Mouse (Mus musculus) mammary gland, adult 2 months (tissue): ENCODE results near the gene Tubb4a. TPM values are rescaled to one million over a fixed set of nuclear protein-coding genes. Genes with fewer than 3 reads are reported as not detected.

ENCODE experiments used
- polyA plus RNA-seq: library from polyadenylated mRNA; depleted of rRNA; stranded (reverse); fragments of >200 nt; gene quantifications from 2 replicates; pipeline ENCODE4 v1.2.3, GENCODE M21; 2012; ENCODE audit warnings: low replicate concordance; rRNA removed

Tubb4a gene
- polyA plus RNA-seq = 8.4 and 9.2 TPM in 2 replicates

DNA sequence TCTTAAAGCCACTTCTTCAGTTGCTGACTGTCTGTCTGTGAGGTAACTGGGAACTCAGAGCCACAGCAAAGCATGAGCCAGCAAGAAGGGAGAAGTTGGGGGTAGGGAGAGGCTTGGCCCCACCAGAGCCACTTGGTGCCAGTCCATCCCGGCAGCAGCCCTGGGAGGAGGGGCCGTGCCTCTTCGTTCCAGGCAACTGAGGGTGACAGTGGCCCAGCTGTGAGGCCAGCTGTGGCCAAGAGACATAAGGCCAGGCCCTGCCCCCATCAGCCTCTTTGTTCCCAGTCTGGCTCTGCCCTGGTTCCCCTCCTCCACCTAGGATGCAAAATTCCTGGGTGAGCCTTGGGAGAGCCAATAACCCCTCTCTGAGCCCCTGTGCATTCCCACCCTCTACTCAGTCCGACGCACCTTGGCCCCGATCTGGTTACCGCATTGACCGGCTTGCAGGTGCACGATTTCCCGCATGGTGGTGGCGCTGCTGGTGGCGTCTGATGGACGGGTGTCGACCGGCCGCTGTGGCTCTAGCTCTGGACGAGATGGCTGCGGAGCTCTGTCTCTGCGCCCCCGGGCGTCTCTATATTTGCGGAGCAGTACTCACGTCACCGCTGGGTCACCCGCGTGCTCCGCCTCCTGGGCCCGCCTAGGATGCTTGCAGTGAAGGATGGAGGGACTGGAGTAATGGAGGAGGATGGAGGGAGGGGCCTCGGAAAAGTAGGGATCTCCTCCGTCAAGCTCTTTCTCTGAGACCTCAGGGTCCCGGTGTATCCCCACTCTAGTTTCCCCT, at the start of gene Tubb4a:
TSS of gene Tubb4a (minus strand) at position 734 of the 784 bp plus-strand sequence.

DNA sequence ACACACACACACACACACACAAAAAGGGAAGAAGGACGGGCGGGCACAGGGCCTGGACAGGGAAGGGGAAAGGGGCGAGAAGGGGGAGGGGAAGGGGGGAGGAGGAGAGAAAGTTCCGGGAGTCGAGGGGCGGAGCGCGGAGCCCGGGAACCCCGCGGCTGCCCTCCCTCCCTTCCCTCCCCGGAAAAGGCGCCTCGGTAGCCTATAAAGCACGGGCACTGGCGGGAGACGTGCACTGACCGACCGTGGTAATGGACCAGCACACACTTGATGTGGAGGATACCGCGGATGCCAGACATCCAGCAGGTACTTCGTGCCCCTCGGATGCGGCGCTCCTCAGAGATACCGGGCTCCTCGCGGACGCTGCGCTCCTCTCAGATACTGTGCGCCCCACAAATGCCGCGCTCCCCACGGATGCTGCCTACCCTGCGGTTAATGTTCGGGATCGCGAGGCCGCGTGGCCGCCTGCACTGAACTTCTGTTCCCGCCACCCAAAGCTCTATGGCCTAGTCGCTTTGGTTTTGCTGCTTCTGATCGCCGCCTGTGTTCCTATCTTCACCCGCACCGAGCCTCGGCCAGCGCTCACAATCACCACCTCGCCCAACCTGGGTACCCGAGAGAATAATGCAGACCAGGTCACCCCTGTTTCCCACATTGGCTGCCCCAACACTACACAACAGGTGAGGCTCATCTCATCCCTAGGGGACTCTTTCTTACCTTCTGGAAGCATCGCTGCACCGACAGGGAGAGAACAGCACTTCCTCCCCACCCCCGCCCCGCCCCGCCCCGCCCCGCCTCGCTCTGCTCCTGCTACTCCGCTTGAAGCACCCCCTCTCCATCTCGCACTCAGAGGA, 17.8 kb upstream of the Tubb4a start, which contains the start of gene Tnfsf9:
TSS of gene Tnfsf9 (plus strand) at position 145 of the 854 bp plus-strand sequence.

DNA sequence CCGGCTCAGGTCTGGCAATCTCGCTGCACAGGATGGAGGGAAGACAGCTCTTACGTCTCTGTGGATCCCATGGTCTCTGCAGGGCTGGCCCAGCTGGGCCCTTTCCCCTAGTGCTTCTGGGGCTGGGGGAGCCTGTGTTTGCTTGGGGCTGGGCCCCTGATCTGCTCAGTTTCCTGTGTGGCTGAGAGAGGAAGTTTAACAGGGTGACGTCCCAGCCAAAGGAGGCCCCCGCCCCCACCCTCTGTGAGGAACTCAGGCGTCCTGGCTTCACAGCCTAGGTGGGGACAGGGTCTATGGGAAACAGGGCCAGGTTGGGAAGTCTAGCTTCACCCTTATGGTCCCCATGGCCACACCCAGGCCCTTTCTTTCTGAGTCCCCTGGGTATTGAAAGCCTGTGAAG, 9.2 kb downstream of the Tubb4a start, which contains the start of gene Dennd1c:
TSS of gene Dennd1c (minus strand) at position 179 of the 400 bp plus-strand sequence.

DNA sequence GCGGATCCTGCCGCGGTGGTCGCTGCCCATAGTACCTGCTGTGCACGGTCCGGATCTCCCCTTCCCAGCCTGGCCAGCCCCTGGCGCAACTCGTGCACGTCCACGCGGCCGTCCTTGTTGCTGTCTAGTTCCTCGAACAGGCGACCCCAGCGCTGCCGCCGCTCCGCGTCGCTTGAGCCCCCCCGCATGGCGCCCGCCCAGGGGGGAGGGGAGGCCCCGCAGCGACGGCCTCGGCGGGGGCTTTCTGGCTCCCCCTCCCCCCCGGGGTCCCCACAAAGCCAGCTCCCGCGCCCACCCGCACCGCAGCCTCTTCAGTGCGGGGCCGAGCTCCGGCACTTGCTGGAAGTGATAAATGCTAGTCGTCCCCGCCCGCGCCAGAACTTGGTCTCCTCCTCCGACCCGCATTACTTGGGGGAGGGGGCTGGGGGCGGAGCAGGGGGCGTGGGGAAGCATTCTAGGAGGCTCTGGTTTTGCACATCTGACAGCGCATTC, 28.1 kb downstream of the Tubb4a start, which contains the start of gene Slc25a23:
TSS of gene Slc25a23 (minus strand) at position 378 of the 492 bp plus-strand sequence.

DNA sequence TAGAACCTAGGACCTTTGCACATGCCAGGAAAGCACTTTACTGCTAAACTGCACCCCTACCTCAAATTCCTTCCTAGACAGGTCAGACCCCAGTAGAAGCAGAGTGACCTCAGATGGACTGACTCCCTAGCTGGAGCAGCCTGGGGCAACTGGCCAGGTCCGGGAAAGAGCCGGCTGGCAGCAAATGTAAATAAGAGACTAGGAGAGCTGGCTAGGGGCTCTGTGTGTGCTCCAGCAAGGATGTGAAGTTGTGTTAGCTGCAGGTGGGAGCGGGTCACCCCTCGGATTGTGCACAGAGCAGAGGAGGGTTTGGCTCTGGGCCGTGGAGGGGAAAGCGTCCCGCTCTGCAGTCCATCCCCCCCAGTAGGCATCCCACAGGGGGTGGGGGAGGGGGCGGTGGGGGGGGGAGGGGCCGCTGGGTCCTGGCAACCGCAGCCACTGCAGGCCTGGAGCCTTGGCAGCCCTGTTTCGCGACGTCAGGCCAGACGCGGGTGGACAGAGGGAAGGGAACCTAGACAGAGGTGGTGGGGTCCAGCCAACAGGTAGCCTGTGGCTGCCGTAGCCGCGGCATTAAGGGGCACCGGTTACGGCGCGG, 28.6 kb downstream of the Tubb4a start, which contains the start of gene Crb3:
TSS of gene Crb3 (plus strand) at position 215 of the 595 bp plus-strand sequence.

DNA sequence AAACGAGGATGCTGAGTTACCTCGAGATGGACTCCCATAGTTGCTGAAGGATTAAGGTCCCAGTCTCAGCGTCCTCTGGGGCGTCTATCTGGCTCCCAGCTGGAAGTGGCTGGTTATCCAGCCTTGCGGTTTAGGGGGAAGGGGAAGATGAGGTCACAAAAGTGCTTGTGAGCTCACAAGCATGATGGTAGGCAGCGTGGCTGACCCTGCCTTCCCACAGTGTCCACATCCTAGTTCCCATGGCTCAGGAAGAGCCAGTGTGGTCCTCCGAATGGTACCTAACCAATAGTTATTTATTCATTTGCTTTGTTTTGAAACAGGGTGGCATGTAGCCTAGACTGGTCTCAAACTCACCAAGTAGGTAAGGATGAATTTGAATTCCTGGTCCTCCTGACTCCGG, 46.0 kb downstream of the Tubb4a start, which contains the start of gene Slc25a41:
TSS of gene Slc25a41 (minus strand) at position 101 of the 400 bp plus-strand sequence.

DNA sequence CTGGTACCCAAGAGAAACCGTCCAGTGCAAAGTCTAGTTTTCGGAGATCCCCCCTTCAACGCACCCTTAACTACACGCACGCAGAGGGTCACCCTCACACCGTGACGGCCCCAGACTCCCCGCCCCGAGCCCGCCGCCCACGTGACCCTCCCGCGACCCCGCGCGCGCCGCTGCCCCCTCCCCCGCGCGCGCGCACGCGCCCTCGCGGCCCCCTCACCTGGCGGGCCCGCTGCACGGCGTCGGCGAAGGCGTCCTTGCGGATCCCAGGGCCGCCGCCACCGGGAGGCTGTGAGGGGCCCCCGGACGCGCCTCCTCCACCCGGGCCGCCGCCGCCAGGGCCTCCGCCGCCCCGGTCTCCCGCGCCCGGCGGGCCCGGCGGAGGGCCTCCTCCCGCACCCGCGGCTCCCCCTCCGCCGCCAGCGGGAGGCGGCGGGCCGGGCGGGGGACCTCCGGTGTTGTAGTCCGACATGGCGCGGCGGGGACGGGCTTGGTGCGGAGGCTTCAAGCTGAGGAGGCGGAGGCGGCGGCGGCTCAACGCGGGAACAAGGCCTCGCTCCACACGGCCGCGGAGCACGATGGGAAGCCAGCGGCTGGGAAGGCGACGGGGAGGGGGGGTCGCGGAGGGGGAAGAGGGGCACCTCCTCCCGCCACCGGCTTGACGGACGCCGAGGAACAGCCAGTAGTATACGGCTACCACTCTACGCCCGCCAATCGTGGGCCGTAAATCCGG, 56.5 kb downstream of the Tubb4a start, which contains the start of gene Khsrp:
TSS of gene Khsrp (minus strand) at position 592 of the 730 bp plus-strand sequence.

Other genes starting within 250 kb of the Tubb4a start
- gene Acsbg2, start 213.3 kb downstream of the Tubb4a start, polyA plus RNA-seq = not detected in 2 replicates
- 0.05 and 0.06 TPM in 2 replicates for gene 1700061G19Rik, start 212.3 kb downstream of the Tubb4a start, polyA plus RNA-seq
- gene Mllt1, start 152.4 kb downstream of the Tubb4a start, polyA plus RNA-seq = 47.6 and 68.7 TPM in 2 replicates
- 3.9 TPM in 1 of 2 replicates, not detected in the other for gene Acer1, start 105.7 kb downstream of the Tubb4a start, polyA plus RNA-seq
- 160 and 224 TPM in 2 replicates for gene Clpp, start 97.5 kb downstream of the Tubb4a start, polyA plus RNA-seq
- 32.5 and 38.7 TPM in 2 replicates for gene Alkbh7, start 90.4 kb downstream of the Tubb4a start, polyA plus RNA-seq
- not detected in 2 replicates for gene Pspn, start 87.8 kb downstream of the Tubb4a start, polyA plus RNA-seq
- gene Gtf2f1, start 76.5 kb downstream of the Tubb4a start, polyA plus RNA-seq = 18.7 and 24.6 TPM in 2 replicates
- gene Gm17949, start 76.3 kb downstream of the Tubb4a start, polyA plus RNA-seq = 0.14 TPM in 1 of 2 replicates, not detected in the other
- 72.3 and 123 TPM in 2 replicates for gene Khsrp, start 56.3 kb downstream of the Tubb4a start, polyA plus RNA-seq
- gene Slc25a41, start 46.1 kb downstream of the Tubb4a start, polyA plus RNA-seq = not detected in 2 replicates
- gene Crb3, start 28.7 kb downstream of the Tubb4a start, polyA plus RNA-seq = 12.6 and 23.7 TPM in 2 replicates
- 70.0 and 84.7 TPM in 2 replicates for gene Slc25a23, start 27.9 kb downstream of the Tubb4a start, polyA plus RNA-seq
- 46.4 and 60.9 TPM in 2 replicates for gene Dennd1c, start 9.3 kb downstream of the Tubb4a start, polyA plus RNA-seq
- gene Tnfsf9, start 17.5 kb upstream of the Tubb4a start, polyA plus RNA-seq = 5.3 and 8.6 TPM in 2 replicates
- 1.4 and 1.6 TPM in 2 replicates for gene Cd70, start 62.0 kb upstream of the Tubb4a start, polyA plus RNA-seq
- 1.5 and 4.2 TPM in 2 replicates for gene Tnfsf14, start 106.4 kb upstream of the Tubb4a start, polyA plus RNA-seq
- 509 and 780 TPM in 2 replicates for gene C3, start 140.4 kb upstream of the Tubb4a start, polyA plus RNA-seq
- 63.1 and 78.3 TPM in 2 replicates for gene Gpr108, start 160.7 kb upstream of the Tubb4a start, polyA plus RNA-seq
- gene Trip10, start 161.7 kb upstream of the Tubb4a start, polyA plus RNA-seq = 34.1 and 48.1 TPM in 2 replicates
- 17.3 and 21.8 TPM in 2 replicates for gene Vav1, start 191.3 kb upstream of the Tubb4a start, polyA plus RNA-seq